Mouse (Mus musculus) gastrocnemius, postnatal 25 days (tissue): ENCODE data around the gene Uhrf2. TPM values are rescaled to one million over a fixed set of nuclear protein-coding genes. Genes with fewer than 3 reads are reported as not detected.

Source experiments
- DNase-seq: peaks from one replicate; pipeline ENCODE4 v3.0.0; 2022
- total RNA-seq, 2 experiments: library from RNA; stranded (reverse); gene quantifications; 1 replicate in 1 of 2; 2 replicates in 1 of 2; pipeline ENCODE4 v1.2.3; 2021

Gene Uhrf2
- total RNA-seq, 2 experiments from 2014 or later: 13.3 to 14.3 TPM

- DNase-seq: no peak
Observed at GRCm38 (mm10) chr19:30124999-30125669, 94.8 kb downstream of the Uhrf2 start.

DNA sequence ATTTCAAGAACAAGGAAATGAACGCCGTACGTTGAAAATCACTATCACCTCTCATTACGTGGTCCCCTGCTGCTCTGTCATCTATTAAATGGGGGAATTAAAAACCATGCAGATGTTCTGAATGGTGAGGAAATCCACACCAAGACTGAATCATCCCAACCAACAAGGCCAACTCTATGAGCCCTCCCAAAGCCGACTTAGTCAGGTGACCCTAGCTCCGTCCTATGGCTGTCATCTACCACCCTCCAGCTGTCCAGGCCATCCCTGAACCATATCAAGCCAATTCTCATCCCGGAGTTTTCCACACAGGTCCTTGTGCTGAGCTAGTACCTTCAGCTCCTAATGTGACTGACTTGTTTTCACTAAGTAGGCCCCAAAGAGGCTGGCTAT lies 95.4 kb downstream of the Uhrf2 start:
- no peak for DNase-seq

DNA sequence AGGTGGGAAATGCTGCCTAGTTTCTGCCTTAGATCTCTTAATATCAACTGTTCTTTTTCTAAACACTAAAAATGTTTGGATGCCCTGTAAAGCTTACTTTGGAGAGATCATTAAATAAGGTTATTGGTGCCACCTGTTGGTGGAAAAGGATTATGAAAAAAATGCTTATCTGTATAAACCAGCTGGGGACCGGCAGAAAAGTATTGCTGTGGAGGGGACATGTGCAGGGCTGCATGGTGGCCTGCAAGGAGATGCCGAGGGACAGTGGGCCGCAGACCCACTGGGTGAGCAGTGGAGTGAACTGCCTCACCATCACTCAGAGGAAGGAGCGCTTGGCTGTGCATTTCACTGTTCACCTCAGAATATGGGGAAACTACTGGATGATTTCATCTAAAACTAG lies 97.9 kb downstream of the Uhrf2 start:
- no peak for DNase-seq

DNA sequence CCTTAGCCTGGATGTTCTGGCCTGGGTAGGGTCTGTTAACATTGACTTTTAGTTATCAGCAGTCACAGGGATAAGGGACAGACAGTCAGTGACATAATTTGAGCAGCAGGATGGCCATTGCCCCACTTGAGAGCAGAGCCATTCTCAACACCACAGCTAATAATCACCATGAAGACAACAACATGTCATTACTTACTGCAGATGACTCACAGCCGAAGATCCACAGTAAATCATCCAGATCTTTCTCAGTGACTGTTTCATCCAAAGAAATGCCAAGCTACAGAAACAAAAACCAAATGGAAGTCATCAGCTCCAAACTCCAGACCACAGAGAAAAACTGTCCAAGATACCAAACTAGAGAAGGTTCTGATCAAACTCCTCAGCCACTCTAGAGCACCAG lies 106.0 kb downstream of the Uhrf2 start:
- DNase-seq: no peak

Other genes with a start within 250 kb of the Uhrf2 start
- 10 to 100 TPM in 1 of 2 experiments, 1 to 10 TPM in 1; 9.7 to 11.0 TPM for gene 9930021J03Rik, start 224.5 kb upstream of the Uhrf2 start, total RNA-seq
- gene Ranbp6, start 217.5 kb upstream of the Uhrf2 start, total RNA-seq: 1 to 10 TPM; 8.0 to 8.1 TPM
- gene Il33, start 105.4 kb upstream of the Uhrf2 start, total RNA-seq: 1 to 10 TPM; 3.3 to 5.6 TPM
- gene Trpd52l3, start 26.7 kb upstream of the Uhrf2 start, total RNA-seq: not detected
- gene Gldc, start 144.9 kb downstream of the Uhrf2 start, total RNA-seq: under 1 TPM in 1 of 2 experiments, not detected in 1; 0.11 TPM
- gene Mbl2, start 202.4 kb downstream of the Uhrf2 start, total RNA-seq: not detected